Mouse (Mus musculus): ENCODE data around the gene Efcab5.
"Not testable (repeated sequence)": the region's sequence is repeated elsewhere in the genome, so short reads cannot be mapped to it uniquely, and the experiment has no call there.

Efcab5 gene

GRCm38 (mm10) chr11:77095206-77095605 is 93.6 kb downstream of the Efcab5 start:
- DNase-seq: no peak

GRCm38 (mm10) chr11:77094136-77094535 is 94.6 kb downstream of the Efcab5 start:
- DNase-seq: peak; percentile 32

- DNase-seq: no peak
Measured at GRCm38 (mm10) chr11:77093208-77093607, 95.6 kb downstream of the Efcab5 start.

GRCm38 (mm10) chr11:77089162-77089561 is 99.6 kb downstream of the Efcab5 start:
- DNase-seq: no peak

GRCm38 (mm10) chr11:77087004-77087403 is 101.8 kb downstream of the Efcab5 start:
- DNase-seq: no peak

- no peak for DNase-seq
Measured at GRCm38 (mm10) chr11:77084001-77084682, 104.6 kb downstream of the Efcab5 start.

GRCm38 (mm10) chr11:77079361-77079760 is 109.4 kb downstream of the Efcab5 start:
- no peak for DNase-seq

GRCm38 (mm10) chr11:77078273-77079134 is 110.3 kb downstream of the Efcab5 start, which contains the start of gene Nsrp1:
Nsrp1 (minus strand) TSS chr11:77078435.
- peak; percentile 94 for DNase-seq

- DNase-seq: no peak
Measured at GRCm38 (mm10) chr11:77077792-77078191, 111.0 kb downstream of the Efcab5 start.

GRCm38 (mm10) chr11:77077331-77077730 is 111.4 kb downstream of the Efcab5 start:
- DNase-seq: not testable (repeated sequence)

GRCm38 (mm10) chr11:77070721-77071120 is 118.0 kb downstream of the Efcab5 start:
- no peak for DNase-seq

- DNase-seq: no peak
Measured at GRCm38 (mm10) chr11:77068825-77069224, 119.9 kb downstream of the Efcab5 start.

- DNase-seq: no peak
Measured at GRCm38 (mm10) chr11:77063406-77063805, 125.4 kb downstream of the Efcab5 start.

GRCm38 (mm10) chr11:77061951-77062350 is 126.8 kb downstream of the Efcab5 start:
- DNase-seq: no peak

GRCm38 (mm10) chr11:77042816-77043215 is 146.0 kb downstream of the Efcab5 start:
- no peak for DNase-seq

- DNase-seq: no peak
Measured at GRCm38 (mm10) chr11:77041891-77042290, 146.9 kb downstream of the Efcab5 start.
